Mouse (Mus musculus) liver, embryonic 12.5 days (tissue): ENCODE measurements at regions not wholly inside any gene's neighbourhood (a gene's known extent, or its start where the extent isn't known, plus 50 kb on each side); places are given as distances from the start of the nearest gene placed in this dataset.
"Not testable (repeated sequence)": the region's sequence is repeated elsewhere in the genome, so short reads cannot be mapped to it uniquely, and the experiment has no call there.

Source experiments
- ATAC-seq: fragments of 200-750 bp; cut with Nextera tagmentation; 2 replicates; pipeline ENCODE4 v1.8.0; 2017; ENCODE audit warnings: moderate number of reproducible peaks, mild to moderate bottlenecking, moderate library complexity
- H3K27ac ChIP-seq: fragments of 300-500 bp; sonication (generic); 2 replicates; pipeline ENCODE4 v1.5.1; 2016; ENCODE audit warnings: mild to moderate bottlenecking
- H3K27me3 ChIP-seq: fragments of 300-500 bp; sonication (generic); replicated peaks from 2 replicates; pipeline ENCODE4 v1.6.1; 2016; ENCODE audit warnings: mild to moderate bottlenecking, moderate library complexity
- H3K36me3 ChIP-seq: fragments of 300-500 bp; sonication (generic); 2 replicates; pipeline ENCODE4 v1.6.1; 2016; ENCODE audit warnings: mild to moderate bottlenecking, moderate library complexity
- H3K4me1 ChIP-seq: fragments of 300-500 bp; sonication (generic); 2 replicates; pipeline ENCODE4 v1.6.1; 2016
- H3K4me2 ChIP-seq: fragments of 300-500 bp; sonication (generic); 2 replicates; pipeline ENCODE4 v1.6.1; 2016; ENCODE audit warnings: mild to moderate bottlenecking, moderate library complexity
- H3K4me3 ChIP-seq: fragments of 300-500 bp; sonication (generic); 2 replicates; pipeline ENCODE4 v1.5.1; 2016; ENCODE audit warnings: mild to moderate bottlenecking, moderate library complexity
- H3K9ac ChIP-seq: fragments of 300-500 bp; sonication (generic); 2 replicates; pipeline ENCODE4 v1.6.1; 2016; ENCODE audit warnings: mild to moderate bottlenecking, moderate library complexity
- H3K9me3 ChIP-seq: fragments of 300-500 bp; sonication (generic); replicated peaks from 2 replicates; pipeline ENCODE4 v1.6.1; 2016; ENCODE audit warnings: mild to moderate bottlenecking, moderate library complexity
- WGBS: fragments of 180-500 bp; shearing (Covaris S2); methylation state at CpG from one replicate; pipeline ENCODE4 v1.1.7; 2016; ENCODE audit not compliant: insufficient replicate concordance; 5-methylcytosine and 5-hydroxymethylcytosine counted together

- Histone ChIP-seq H3K4me1 (no peaks in the 10 kb centered on the region), H3K36me3 (no peaks in the 10 kb centered on the region), H3K27ac (no peak overlapping the region), H3K9ac (no peak overlapping the region), H3K9me3 (no peaks in the 10 kb centered on the region), H3K4me3 (no peak overlapping the region), H3K4me2 (no peak overlapping the region), H3K27me3 (no peaks in the 10 kb centered on the region)
- no peak for ATAC-seq
- WGBS: 60% methylated on average over 3 of the region's 3 CpGs
Observed at GRCm38 (mm10) chr1:168680674-168681073, 248.6 kb upstream of the Pbx1 start.

GRCm38 (mm10) chr1:168676418-168677413 is 244.6 kb upstream of the Pbx1 start:
- ATAC-seq: no peak
- no peak overlapping the region for H3K4me2 ChIP-seq
- no peak overlapping the region for H3K4me3 ChIP-seq

GRCm38 (mm10) chr1:168675741-168676140 is 243.7 kb upstream of the Pbx1 start:
- Histone ChIP-seq H3K9ac (no peak overlapping the region), H3K27ac (no peak overlapping the region), H3K4me3 (no peak overlapping the region), H3K36me3 (no peaks in the 10 kb centered on the region), H3K4me1 (no peaks in the 10 kb centered on the region), H3K27me3 (no peaks in the 10 kb centered on the region), H3K4me2 (no peak overlapping the region), H3K9me3 (no peaks in the 10 kb centered on the region)
- WGBS: 57% methylated on average over 10 of the region's 10 CpGs
- ATAC-seq: no peak

More at GRCm38 (mm10) chr1:168676418-168677413, 244.6 kb upstream of the Pbx1 start:
- H3K4me1 ChIP-seq: no peaks in the 10 kb centered on the region
- no peaks in the 10 kb centered on the region for H3K36me3 ChIP-seq
- no peaks in the 10 kb centered on the region for H3K27me3 ChIP-seq
- no peaks in the 10 kb centered on the region for H3K9me3 ChIP-seq
- no peak overlapping the region for H3K27ac ChIP-seq
- WGBS: 58% methylated on average over 29 of the region's 29 CpGs
- H3K9ac ChIP-seq: no peak overlapping the region

GRCm38 (mm10) chr1:168662755-168663284 is 230.8 kb upstream of the Pbx1 start:
- Histone ChIP-seq H3K36me3 (no peaks in the 10 kb centered on the region), H3K4me2 (no peak overlapping the region), H3K4me3 (no peak overlapping the region), H3K27ac (no peak overlapping the region), H3K9ac (no peak overlapping the region), H3K27me3 (no peaks in the 10 kb centered on the region), H3K9me3 (no peaks in the 10 kb centered on the region), H3K4me1 (no peaks in the 10 kb centered on the region)
- 59% methylated on average over 11 of the region's 11 CpGs for WGBS
- no peak for ATAC-seq

- WGBS: 67% methylated on average over 7 of the region's 7 CpGs
- Histone ChIP-seq H3K36me3 (no peaks in the 10 kb centered on the region), H3K27ac (no peak overlapping the region), H3K4me3 (no peak overlapping the region), H3K9ac (no peak overlapping the region), H3K9me3 (no peaks in the 10 kb centered on the region), H3K4me2 (no peak overlapping the region), H3K27me3 (no peaks in the 10 kb centered on the region), H3K4me1 (no peaks in the 10 kb centered on the region)
- ATAC-seq: no peak
Observed at GRCm38 (mm10) chr1:168660956-168661355, 228.9 kb upstream of the Pbx1 start.

- no peak overlapping the region for H3K4me2 ChIP-seq
- no peak overlapping the region for H3K9ac ChIP-seq
- H3K4me3 ChIP-seq: no peak overlapping the region
- no peaks in the 10 kb centered on the region for H3K27me3 ChIP-seq
- WGBS: 65% methylated on average over 5 of the region's 5 CpGs
- H3K27ac ChIP-seq: no peak overlapping the region
- H3K36me3 ChIP-seq: no peaks in the 10 kb centered on the region
- H3K9me3 ChIP-seq: no peaks in the 10 kb centered on the region
- H3K4me1 ChIP-seq: no peaks in the 10 kb centered on the region
- no peak for ATAC-seq
Observed at GRCm38 (mm10) chr1:168659578-168659977, 227.5 kb upstream of the Pbx1 start.

- H3K4me2 ChIP-seq: no peak overlapping the region
- no peaks in the 10 kb centered on the region for H3K36me3 ChIP-seq
- no peaks in the 10 kb centered on the region for H3K4me1 ChIP-seq
- H3K9me3 ChIP-seq: no peaks in the 10 kb centered on the region
- no peak overlapping the region for H3K9ac ChIP-seq
- no peak overlapping the region for H3K4me3 ChIP-seq
- WGBS: 53% methylated on average over 2 of the region's 2 CpGs
- no peak overlapping the region for H3K27ac ChIP-seq
- ATAC-seq: no peak
- H3K27me3 ChIP-seq: no peaks in the 10 kb centered on the region
Observed at GRCm38 (mm10) chr1:168632837-168633236, 200.8 kb upstream of the Pbx1 start.

- H3K4me3 ChIP-seq: no peak overlapping the region
- no peaks in the 10 kb centered on the region for H3K4me1 ChIP-seq
- no peak overlapping the region for H3K27ac ChIP-seq
- H3K9ac ChIP-seq: no peak overlapping the region
- no peaks in the 10 kb centered on the region for H3K27me3 ChIP-seq
- WGBS: 50% methylated on average over 2 of the region's 2 CpGs
- no peaks in the 10 kb centered on the region for H3K9me3 ChIP-seq
- no peaks in the 10 kb centered on the region for H3K36me3 ChIP-seq
- H3K4me2 ChIP-seq: no peak overlapping the region
- no peak for ATAC-seq
Observed at GRCm38 (mm10) chr1:168631979-168632378, 199.9 kb upstream of the Pbx1 start.

GRCm38 (mm10) chr1:168601967-168602366 is 169.9 kb upstream of the Pbx1 start:
- H3K9ac ChIP-seq, ATAC-seq, H3K9me3 ChIP-seq, H3K36me3 ChIP-seq, H3K27ac ChIP-seq, H3K4me1 ChIP-seq, H3K4me3 ChIP-seq, H3K27me3 ChIP-seq, H3K4me2 ChIP-seq: not testable (repeated sequence)
- WGBS: 39% methylated on average over 2 of the region's 3 CpGs

- no peaks in the 10 kb centered on the region for H3K27me3 ChIP-seq
- H3K4me2 ChIP-seq: no peak overlapping the region
- H3K9ac ChIP-seq: no peak overlapping the region
- no peaks in the 10 kb centered on the region for H3K36me3 ChIP-seq
- no peak overlapping the region for H3K27ac ChIP-seq
- no peaks in the 10 kb centered on the region for H3K4me1 ChIP-seq
- ATAC-seq: no peak
- H3K4me3 ChIP-seq: no peak overlapping the region
- no peaks in the 10 kb centered on the region for H3K9me3 ChIP-seq
- 60% methylated on average over 6 of the region's 6 CpGs for WGBS
Observed at GRCm38 (mm10) chr1:168600461-168601160, 168.5 kb upstream of the Pbx1 start.

GRCm38 (mm10) chr1:168598191-168598667 is 166.2 kb upstream of the Pbx1 start:
- Histone ChIP-seq H3K9me3 (no peaks in the 10 kb centered on the region), H3K4me3 (no peak overlapping the region), H3K9ac (no peak overlapping the region), H3K27me3 (no peaks in the 10 kb centered on the region), H3K4me1 (no peaks in the 10 kb centered on the region), H3K4me2 (no peak overlapping the region), H3K36me3 (no peaks in the 10 kb centered on the region), H3K27ac (no peak overlapping the region)
- 52% methylated on average over 11 of the region's 11 CpGs for WGBS
- no peak for ATAC-seq

- Histone ChIP-seq H3K4me2 (no peak overlapping the region), H3K36me3 (no peaks in the 10 kb centered on the region), H3K27me3 (no peaks in the 10 kb centered on the region), H3K4me1 (no peaks in the 10 kb centered on the region), H3K4me3 (no peak overlapping the region), H3K27ac (no peak overlapping the region), H3K9ac (no peak overlapping the region), H3K9me3 (no peaks in the 10 kb centered on the region)
- ATAC-seq: no peak
- WGBS: 53% methylated on average over 5 of the region's 5 CpGs
Observed at GRCm38 (mm10) chr1:168597495-168597894, 165.4 kb upstream of the Pbx1 start.
